Mouse (Mus musculus): Measurements from ENCODE around the gene Hmcn1.

DNA sequence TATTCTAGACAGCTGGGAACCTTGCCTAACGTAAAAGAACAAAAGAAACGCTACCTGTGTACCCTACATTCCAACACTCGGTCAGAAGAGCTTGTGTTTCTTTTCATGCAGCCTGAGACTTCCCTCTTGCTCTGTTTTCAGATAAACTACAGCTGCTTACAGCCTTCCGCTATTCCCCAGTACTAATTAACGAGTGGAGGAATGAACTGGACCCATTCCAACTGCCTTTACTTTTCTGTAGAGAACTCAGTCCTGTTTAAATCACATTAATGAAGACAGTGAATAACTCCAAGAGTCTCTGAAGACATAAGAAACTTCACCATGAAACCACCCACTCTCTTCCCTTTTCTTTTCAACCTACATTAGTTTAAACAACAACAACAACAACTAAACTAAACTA is 10.8 kb upstream of the Hmcn1 start:
- no peak for TF ChIP-seq CTCF (IDR thresholded peaks at IDR 0.05; ENCODE audit: borderline replicate concordance, control insufficient read depth, extremely low read depth, insufficient read depth, low read length, poor library complexity)
- no peak for TF ChIP-seq POLR2A (IDR thresholded peaks at IDR 0.05; ENCODE audit: control insufficient read depth, extremely low read depth, insufficient read depth, low read length, poor library complexity)

Data from thymus, adult 2 months (tissue).